Mouse (Mus musculus): Measurements from ENCODE around the gene Ccz1. TPM values are rescaled to one million over a fixed set of nuclear protein-coding genes. Genes with fewer than 3 reads are reported as not detected.

Ccz1 gene
- polyA plus RNA-seq, 1 experiment from 2014 or later, result 78.0 TPM

GRCm38 (mm10) chr5:143990086-143990485 is 24.6 kb downstream of the Ccz1 start:
- Histone ChIP-seq H3K4me2 (replicated peaks; ENCODE audit: low read depth, low read length) (no peak overlapping the region), H3K4me1 (ENCODE audit: control insufficient read depth, insufficient read depth, low read length) (no peaks in the 10 kb centered on the region), H3K9me3 (ENCODE audit: control insufficient read depth, low read depth, low read length) (no peaks in the 10 kb centered on the region), H3K27ac (ENCODE audit: low read length) (no peak overlapping the region), H3K4me3 (ENCODE audit: low read depth, low read length) (no peak overlapping the region), H3K9ac (replicated peaks; ENCODE audit: low read depth, low read length) (no peak overlapping the region), H3K36me3 (ENCODE audit: control insufficient read depth, insufficient read depth, low read length) (peaks cover 57% of the 10 kb centered on the region), H3K27me3 (ENCODE audit: control insufficient read depth, insufficient read depth, low read length) (no peaks in the 10 kb centered on the region)
- ATAC-seq (ENCODE audit: insufficient number of reproducible peaks, insufficient read depth, low FRiP score, low read depth), result no peak
- WGBS, result 82% methylated on average over 11 of the region's 11 CpGs

- H3K9me3 ChIP-seq (ENCODE audit: control insufficient read depth, low read depth, low read length), result no peaks in the 10 kb centered on the region
- H3K36me3 ChIP-seq (ENCODE audit: control insufficient read depth, insufficient read depth, low read length), result peaks cover 53% of the 10 kb centered on the region; the same call in 1 of the 2 replicates
- H3K27ac ChIP-seq (ENCODE audit: low read length), result no peak overlapping the region
- no peak for ATAC-seq (ENCODE audit: insufficient number of reproducible peaks, insufficient read depth, low FRiP score, low read depth)
- no peak overlapping the region for H3K4me3 ChIP-seq (ENCODE audit: low read depth, low read length)
- no peaks in the 10 kb centered on the region for H3K4me1 ChIP-seq (ENCODE audit: control insufficient read depth, insufficient read depth, low read length)
- H3K9ac ChIP-seq (replicated peaks; ENCODE audit: low read depth, low read length), result no peak overlapping the region
- no peak overlapping the region for H3K4me2 ChIP-seq (replicated peaks; ENCODE audit: low read depth, low read length)
- whole genome bisulfite sequencing, result 90% methylated on average over 4 of the region's 4 CpGs
- no peaks in the 10 kb centered on the region for H3K27me3 ChIP-seq (ENCODE audit: control insufficient read depth, insufficient read depth, low read length)
These were observed 25.6 kb downstream of the Ccz1 start for GRCm38 (mm10) chr5:143989046-143989445.

GRCm38 (mm10) chr5:143987596-143987995 is 27.1 kb downstream of the Ccz1 start:
- no peak overlapping the region for H3K27ac ChIP-seq (ENCODE audit: low read length)
- H3K9me3 ChIP-seq (ENCODE audit: control insufficient read depth, low read depth, low read length), result no peaks in the 10 kb centered on the region
- no peaks in the 10 kb centered on the region for H3K4me1 ChIP-seq (ENCODE audit: control insufficient read depth, insufficient read depth, low read length)
- peaks cover 48% of the 10 kb centered on the region; the same call in 1 of the 2 replicates for H3K36me3 ChIP-seq (ENCODE audit: control insufficient read depth, insufficient read depth, low read length)
- no peak for ATAC-seq (ENCODE audit: insufficient number of reproducible peaks, insufficient read depth, low FRiP score, low read depth)
- no peak overlapping the region for H3K9ac ChIP-seq (replicated peaks; ENCODE audit: low read depth, low read length)
- H3K4me3 ChIP-seq (ENCODE audit: low read depth, low read length), result no peak overlapping the region
- WGBS, result 90% methylated on average over 3 of the region's 3 CpGs
- H3K27me3 ChIP-seq (ENCODE audit: control insufficient read depth, insufficient read depth, low read length), result no peaks in the 10 kb centered on the region
- no peak overlapping the region for H3K4me2 ChIP-seq (replicated peaks; ENCODE audit: low read depth, low read length)

- Histone ChIP-seq H3K27me3 (ENCODE audit: control insufficient read depth, insufficient read depth, low read length) (no peaks in the 10 kb centered on the region), H3K4me3 (ENCODE audit: low read depth, low read length) (no peak overlapping the region), H3K27ac (ENCODE audit: low read length) (no peak overlapping the region), H3K9me3 (ENCODE audit: control insufficient read depth, low read depth, low read length) (no peaks in the 10 kb centered on the region), H3K4me2 (replicated peaks; ENCODE audit: low read depth, low read length) (no peak overlapping the region), H3K36me3 (ENCODE audit: control insufficient read depth, insufficient read depth, low read length) (peaks cover 34% of the 10 kb centered on the region; the same call in 1 of the 2 replicates), H3K9ac (replicated peaks; ENCODE audit: low read depth, low read length) (no peak overlapping the region), H3K4me1 (ENCODE audit: control insufficient read depth, insufficient read depth, low read length) (no peaks in the 10 kb centered on the region)
- 86% methylated on average over 7 of the region's 7 CpGs for WGBS
- ATAC-seq (ENCODE audit: insufficient number of reproducible peaks, insufficient read depth, low FRiP score, low read depth), result no peak
These were observed 29.3 kb downstream of the Ccz1 start for GRCm38 (mm10) chr5:143985381-143985780.

GRCm38 (mm10) chr5:143982361-143982760 is 32.3 kb downstream of the Ccz1 start:
- no peak overlapping the region for H3K27ac ChIP-seq (ENCODE audit: low read length)
- H3K36me3 ChIP-seq (ENCODE audit: control insufficient read depth, insufficient read depth, low read length), result peaks cover 8% of the 10 kb centered on the region; the same call in 1 of the 2 replicates
- H3K4me2 ChIP-seq (replicated peaks; ENCODE audit: low read depth, low read length), result no peak overlapping the region
- no peaks in the 10 kb centered on the region for H3K27me3 ChIP-seq (ENCODE audit: control insufficient read depth, insufficient read depth, low read length)
- WGBS, result 52% methylated on average over 2 of the region's 2 CpGs
- no peak overlapping the region for H3K9ac ChIP-seq (replicated peaks; ENCODE audit: low read depth, low read length)
- no peaks in the 10 kb centered on the region for H3K4me1 ChIP-seq (ENCODE audit: control insufficient read depth, insufficient read depth, low read length)
- no peaks in the 10 kb centered on the region for H3K9me3 ChIP-seq (ENCODE audit: control insufficient read depth, low read depth, low read length)
- ATAC-seq (ENCODE audit: insufficient number of reproducible peaks, insufficient read depth, low FRiP score, low read depth), result no peak
- no peak overlapping the region for H3K4me3 ChIP-seq (ENCODE audit: low read depth, low read length)

GRCm38 (mm10) chr5:143980858-143981257 is 33.8 kb downstream of the Ccz1 start:
- Histone ChIP-seq H3K27me3 (ENCODE audit: control insufficient read depth, insufficient read depth, low read length) (no peaks in the 10 kb centered on the region), H3K27ac (ENCODE audit: low read length) (no peak overlapping the region), H3K4me2 (replicated peaks; ENCODE audit: low read depth, low read length) (no peak overlapping the region), H3K9me3 (ENCODE audit: control insufficient read depth, low read depth, low read length) (no peaks in the 10 kb centered on the region), H3K4me1 (ENCODE audit: control insufficient read depth, insufficient read depth, low read length) (no peaks in the 10 kb centered on the region), H3K36me3 (ENCODE audit: control insufficient read depth, insufficient read depth, low read length) (no peaks in the 10 kb centered on the region; the same call in 1 of the 2 replicates), H3K4me3 (ENCODE audit: low read depth, low read length) (no peak overlapping the region), H3K9ac (replicated peaks; ENCODE audit: low read depth, low read length) (no peak overlapping the region)
- peak; percentile 59; the same call in 1 of the 2 replicates for ATAC-seq (ENCODE audit: insufficient number of reproducible peaks, insufficient read depth, low FRiP score, low read depth)
- 16% methylated on average over 9 of the region's 9 CpGs for WGBS

GRCm38 (mm10) chr5:143976726-143977431 is 37.8 kb downstream of the Ccz1 start:
- Histone ChIP-seq H3K27ac (ENCODE audit: low read length) (no peak overlapping the region), H3K4me1 (ENCODE audit: control insufficient read depth, insufficient read depth, low read length) (no peaks in the 10 kb centered on the region), H3K27me3 (ENCODE audit: control insufficient read depth, insufficient read depth, low read length) (no peaks in the 10 kb centered on the region), H3K4me3 (ENCODE audit: low read depth, low read length) (no peak overlapping the region), H3K9ac (replicated peaks; ENCODE audit: low read depth, low read length) (no peak overlapping the region), H3K4me2 (replicated peaks; ENCODE audit: low read depth, low read length) (no peak overlapping the region), H3K36me3 (ENCODE audit: control insufficient read depth, insufficient read depth, low read length) (no peaks in the 10 kb centered on the region), H3K9me3 (ENCODE audit: control insufficient read depth, low read depth, low read length) (no peaks in the 10 kb centered on the region)
- 67% methylated on average over 16 of the region's 16 CpGs for WGBS
- peak; percentile 51; the same call in 1 of the 2 replicates for ATAC-seq (ENCODE audit: insufficient number of reproducible peaks, insufficient read depth, low FRiP score, low read depth)

- H3K9ac ChIP-seq (replicated peaks; ENCODE audit: low read depth, low read length), result no peak overlapping the region
- no peaks in the 10 kb centered on the region for H3K27me3 ChIP-seq (ENCODE audit: control insufficient read depth, insufficient read depth, low read length)
- H3K36me3 ChIP-seq (ENCODE audit: control insufficient read depth, insufficient read depth, low read length), result no peaks in the 10 kb centered on the region
- no peak for ATAC-seq (ENCODE audit: insufficient number of reproducible peaks, insufficient read depth, low FRiP score, low read depth)
- no peak overlapping the region for H3K27ac ChIP-seq (ENCODE audit: low read length)
- H3K9me3 ChIP-seq (ENCODE audit: control insufficient read depth, low read depth, low read length), result no peaks in the 10 kb centered on the region
- no peak overlapping the region for H3K4me2 ChIP-seq (replicated peaks; ENCODE audit: low read depth, low read length)
- 85% methylated on average over 11 of the region's 11 CpGs for WGBS
- H3K4me3 ChIP-seq (ENCODE audit: low read depth, low read length), result no peak overlapping the region
- no peaks in the 10 kb centered on the region for H3K4me1 ChIP-seq (ENCODE audit: control insufficient read depth, insufficient read depth, low read length)
These were observed 38.4 kb downstream of the Ccz1 start for GRCm38 (mm10) chr5:143976232-143976631.

GRCm38 (mm10) chr5:143975631-143975933 is 39.1 kb downstream of the Ccz1 start:
- Histone ChIP-seq H3K27me3 (ENCODE audit: control insufficient read depth, insufficient read depth, low read length) (no peaks in the 10 kb centered on the region), H3K4me2 (replicated peaks; ENCODE audit: low read depth, low read length) (no peak overlapping the region), H3K9me3 (ENCODE audit: control insufficient read depth, low read depth, low read length) (no peaks in the 10 kb centered on the region), H3K4me3 (ENCODE audit: low read depth, low read length) (no peak overlapping the region), H3K27ac (ENCODE audit: low read length) (no peak overlapping the region), H3K9ac (replicated peaks; ENCODE audit: low read depth, low read length) (no peak overlapping the region), H3K36me3 (ENCODE audit: control insufficient read depth, insufficient read depth, low read length) (no peaks in the 10 kb centered on the region), H3K4me1 (ENCODE audit: control insufficient read depth, insufficient read depth, low read length) (no peaks in the 10 kb centered on the region)
- ATAC-seq (ENCODE audit: insufficient number of reproducible peaks, insufficient read depth, low FRiP score, low read depth), result peak; percentile 26; the same call in 1 of the 2 replicates
- 59% methylated on average over 2 of the region's 2 CpGs for WGBS
